Comparison of ENCODE assay signal across 7 mouse cellular contexts in genomic region chr3:89348911-89349868, GRCm38 (mm10). TPM values are rescaled to one million over a fixed set of nuclear protein-coding genes. Genes with fewer than 3 reads are reported as not detected.
DNase-seq lines count a peak whose midpoint lies in the region; ATAC-seq and TF ChIP-seq lines count a peak whose summit lies in the region.

No protein-coding gene starts in this region.

- no peaks in the 10 kb centered on the region for H3K36me3 ChIP-seq in ES-Bruce4 (ENCODE audit: control insufficient read depth, insufficient read depth, low read length, poor library complexity, severe bottlenecking)
- no peaks in the 10 kb centered on the region; the same call in 1 of the 2 replicates for H3K36me3 ChIP-seq in embryonic facial prominence, embryonic 11.5 days (replicated peaks; ENCODE audit: control insufficient read depth, insufficient read depth, low read depth, low read length)
- no peaks in the 10 kb centered on the region for H3K36me3 ChIP-seq in heart, embryonic 15.5 days
- peaks cover 23% of the 10 kb centered on the region for H3K36me3 ChIP-seq in megakaryocyte, embryonic 14.5 days (replicated peaks; ENCODE audit: low read length)

- DNase-seq in ZHBTc4 (ENCODE audit: low read depth, low spot score) = peak; percentile 86
- peak; percentile 42 for DNase-seq in embryonic facial prominence, embryonic 11.5 days (ENCODE audit: low spot score)
- peak; percentile 76 for DNase-seq in kidney, postnatal 10 days
- no peak for DNase-seq in layer of hippocampus, postnatal 25 days (ENCODE audit: extremely low spot score in 1 of 2, low spot score in 1 of 2)

- 2% methylated on average over 38 of the region's 38 CpGs for WGBS in embryonic facial prominence, embryonic 11.5 days
- WGBS in heart, embryonic 15.5 days = under 1% methylated on average over 38 of the region's 38 CpGs

- H3K9me3 ChIP-seq in ES-Bruce4 (replicated peaks; ENCODE audit: control insufficient read depth, insufficient read depth, low read length, poor library complexity, severe bottlenecking) = no peaks in the 10 kb centered on the region
- no peaks in the 10 kb centered on the region for H3K9me3 ChIP-seq in embryonic facial prominence, embryonic 11.5 days (replicated peaks; ENCODE audit: control insufficient read depth, low read length)
- no peaks in the 10 kb centered on the region for H3K9me3 ChIP-seq in heart, embryonic 15.5 days (replicated peaks)
- H3K9me3 ChIP-seq in megakaryocyte, embryonic 14.5 days = no peaks in the 10 kb centered on the region

- no peak for ATAC-seq in embryonic facial prominence, embryonic 11.5 days (replicated peaks; ENCODE audit: insufficient number of reproducible peaks, low FRiP score, low TSS enrichment, low read depth)
- ATAC-seq in heart, embryonic 15.5 days (replicated peaks; ENCODE audit: insufficient number of reproducible peaks, insufficient read depth, low FRiP score, low read depth) = peak; percentile 24

- peak overlapping the region; percentile 91 for H3K4me3 ChIP-seq in ES-Bruce4 (ENCODE audit: low read depth, low read length)
- H3K4me3 ChIP-seq in embryonic facial prominence, embryonic 11.5 days (ENCODE audit: low read depth, low read length) = peak overlapping the region; percentile 44
- H3K4me3 ChIP-seq in heart, embryonic 15.5 days = peak overlapping the region; percentile 77
- peak overlapping the region; percentile 93 for H3K4me3 ChIP-seq in megakaryocyte, embryonic 14.5 days (replicated peaks)

- no peaks in the 10 kb centered on the region for H3K27me3 ChIP-seq in ES-Bruce4 (ENCODE audit: control insufficient read depth, insufficient read depth, low read length, poor library complexity, severe bottlenecking)
- peaks cover 2% of the 10 kb centered on the region; the same call in 1 of the 2 replicates for H3K27me3 ChIP-seq in embryonic facial prominence, embryonic 11.5 days (ENCODE audit: control insufficient read depth, insufficient read depth, low read length)
- peaks cover 33% of the 10 kb centered on the region for H3K27me3 ChIP-seq in heart, embryonic 15.5 days
- H3K27me3 ChIP-seq in megakaryocyte, embryonic 14.5 days (replicated peaks) = peaks cover 60% of the 10 kb centered on the region

- peak overlapping the region; percentile 60 for H3K9ac ChIP-seq in ES-Bruce4 (ENCODE audit: low read depth, poor library complexity, severe bottlenecking)
- peak overlapping the region; percentile 47 for H3K9ac ChIP-seq in embryonic facial prominence, embryonic 11.5 days (replicated peaks; ENCODE audit: low read length)
- H3K9ac ChIP-seq in heart, embryonic 15.5 days = peak overlapping the region; percentile 67

- peak overlapping the region; percentile 69 for H3K4me2 ChIP-seq in embryonic facial prominence, embryonic 11.5 days (ENCODE audit: low read depth, low read length)
- peak overlapping the region; percentile 98 for H3K4me2 ChIP-seq in heart, embryonic 15.5 days

- H3K4me1 ChIP-seq in ES-Bruce4 (ENCODE audit: control insufficient read depth, insufficient read depth, low read length) = no peaks in the 10 kb centered on the region
- H3K4me1 ChIP-seq in embryonic facial prominence, embryonic 11.5 days (ENCODE audit: control insufficient read depth, insufficient read depth, low read length) = peaks cover 3% of the 10 kb centered on the region
- peaks cover 18% of the 10 kb centered on the region for H3K4me1 ChIP-seq in heart, embryonic 15.5 days (replicated peaks)
- peaks cover 46% of the 10 kb centered on the region for H3K4me1 ChIP-seq in megakaryocyte, embryonic 14.5 days

- no peak for TF ChIP-seq POLR2A in ES-Bruce4 (IDR thresholded peaks at IDR 0.05; ENCODE audit: insufficient read depth, low read length)

- no peak for TF ChIP-seq CTCF in ES-Bruce4 (IDR thresholded peaks at IDR 0.05; ENCODE audit: low read depth, low read length)

- no peak overlapping the region for H3K27ac ChIP-seq in ES-Bruce4 (ENCODE audit: insufficient read depth, low read length)
- no peak overlapping the region for H3K27ac ChIP-seq in embryonic facial prominence, embryonic 11.5 days (replicated peaks; ENCODE audit: low read depth, low read length)
- peak overlapping the region; percentile 63 for H3K27ac ChIP-seq in heart, embryonic 15.5 days

- no peak for TF ChIP-seq EP300 in ES-Bruce4 (IDR thresholded peaks at IDR 0.05; ENCODE audit: insufficient read depth, low read depth, low read length)

RNA-seq across cellular contexts. Expression of gene Adam15, which starts 0.6 kb away (rescaled TPM):
- polyA plus RNA-seq in ES-Bruce4 (2011; ENCODE audit: insufficient read depth, insufficient read length, low read depth, missing spikeins) = 25.2 TPM in 2 replicates
- 17.8 and 17.9 TPM in 2 replicates for polyA plus RNA-seq in embryonic facial prominence, embryonic 11.5 days (2014; fragmentation: Nextera tagmentation; extraction: Ambion mirVana)
- 59.8 and 71.2 TPM in 2 replicates for polyA plus RNA-seq in heart, embryonic 15.5 days (2015; fragmentation: Nextera tagmentation; extraction: Ambion mirVana)
- 36.8 and 135 TPM in 2 replicates for polyA plus RNA-seq in megakaryocyte, embryonic 14.5 days (2012; ENCODE audit: insufficient read depth, low replicate concordance)
- total RNA-seq in layer of hippocampus, postnatal 25 days (2021) = 100 to 1,000 TPM; 109 to 112 TPM

RNA-seq across cellular contexts. Expression of gene Efna4, which starts 11.4 kb away (rescaled TPM):
- polyA plus RNA-seq in ES-Bruce4 (2011; ENCODE audit: insufficient read depth, insufficient read length, low read depth, missing spikeins) = 14.6 and 16.7 TPM in 2 replicates
- polyA plus RNA-seq in embryonic facial prominence, embryonic 11.5 days (2014; fragmentation: Nextera tagmentation; extraction: Ambion mirVana) = 39.1 and 39.5 TPM in 2 replicates
- 6.0 and 8.1 TPM in 2 replicates for polyA plus RNA-seq in heart, embryonic 15.5 days (2015; fragmentation: Nextera tagmentation; extraction: Ambion mirVana)
- 0.29 TPM in 1 of 2 replicates, not detected in the other for polyA plus RNA-seq in megakaryocyte, embryonic 14.5 days (2012; ENCODE audit: insufficient read depth, low replicate concordance)
- total RNA-seq in layer of hippocampus, postnatal 25 days (2021) = under 1 TPM; 0.68 to 0.98 TPM

RNA-seq across cellular contexts. Expression of gene Dcst2, which starts 12.6 kb away (rescaled TPM):
- polyA plus RNA-seq in ES-Bruce4 (2011; ENCODE audit: insufficient read depth, insufficient read length, low read depth, missing spikeins) = 0.25 and 0.29 TPM in 2 replicates
- 0.32 TPM in 1 of 2 replicates, not detected in the other for polyA plus RNA-seq in embryonic facial prominence, embryonic 11.5 days (2014; fragmentation: Nextera tagmentation; extraction: Ambion mirVana)
- not detected in 2 replicates for polyA plus RNA-seq in heart, embryonic 15.5 days (2015; fragmentation: Nextera tagmentation; extraction: Ambion mirVana)
- not detected in 2 replicates for polyA plus RNA-seq in megakaryocyte, embryonic 14.5 days (2012; ENCODE audit: insufficient read depth, low replicate concordance)
- total RNA-seq in layer of hippocampus, postnatal 25 days (2021) = under 1 TPM; 0.20 to 0.42 TPM

RNA-seq across cellular contexts. Expression of gene Dcst1, which starts 15.9 kb away (rescaled TPM):
- polyA plus RNA-seq in ES-Bruce4 (2011; ENCODE audit: insufficient read depth, insufficient read length, low read depth, missing spikeins) = not detected in 2 replicates
- 0.21 TPM in 1 of 2 replicates, not detected in the other for polyA plus RNA-seq in embryonic facial prominence, embryonic 11.5 days (2014; fragmentation: Nextera tagmentation; extraction: Ambion mirVana)
- polyA plus RNA-seq in heart, embryonic 15.5 days (2015; fragmentation: Nextera tagmentation; extraction: Ambion mirVana) = 0.06 and 0.18 TPM in 2 replicates
- not detected in 2 replicates for polyA plus RNA-seq in megakaryocyte, embryonic 14.5 days (2012; ENCODE audit: insufficient read depth, low replicate concordance)
- total RNA-seq in layer of hippocampus, postnatal 25 days (2021) = not detected

RNA-seq across cellular contexts. Expression of gene Efna3, which starts 26.4 kb away (rescaled TPM):
- polyA plus RNA-seq in ES-Bruce4 (2011; ENCODE audit: insufficient read depth, insufficient read length, low read depth, missing spikeins) = 17.2 and 18.9 TPM in 2 replicates
- polyA plus RNA-seq in embryonic facial prominence, embryonic 11.5 days (2014; fragmentation: Nextera tagmentation; extraction: Ambion mirVana) = 6.6 and 8.3 TPM in 2 replicates
- polyA plus RNA-seq in heart, embryonic 15.5 days (2015; fragmentation: Nextera tagmentation; extraction: Ambion mirVana) = 0.73 and 2.7 TPM in 2 replicates
- not detected in 2 replicates for polyA plus RNA-seq in megakaryocyte, embryonic 14.5 days (2012; ENCODE audit: insufficient read depth, low replicate concordance)
- total RNA-seq in layer of hippocampus, postnatal 25 days (2021) = 10 to 100 TPM; 77.1 to 82.6 TPM

Comparison
In these comparisons a context has a peak if more than half of its experiments do, and no peak if none do; other contexts are left out.
1. DNase-seq: peak in ZHBTc4 (single experiment), embryonic facial prominence, embryonic 11.5 days (single experiment) and kidney, postnatal 10 days (single experiment); none in layer of hippocampus, postnatal 25 days (0 of 2).
2. Peak in every context shown above with its lines, with median percentiles within 50 percentile points of each other: H3K4me3 ChIP-seq and H3K9ac ChIP-seq.